Mouse (Mus musculus): Measurements from ENCODE around the gene Dnajc19. TPM values are rescaled to one million over a fixed set of nuclear protein-coding genes. Genes with fewer than 3 reads are reported as not detected.

Dnajc19 gene
- total RNA-seq, 2 experiments from 2014 or later: 171 to 206 TPM

GRCm38 (mm10) chr3:34033720-34034364, 47.3 kb downstream of the Dnajc19 start:
- ATAC-seq (replicated peaks; ENCODE audit: poor library complexity): peak; percentile 80

- ATAC-seq (replicated peaks; ENCODE audit: poor library complexity): no peak
Observed at GRCm38 (mm10) chr3:34030601-34031000, 50.5 kb downstream of the Dnajc19 start.

- ATAC-seq (replicated peaks; ENCODE audit: poor library complexity): no peak
Observed at GRCm38 (mm10) chr3:34028935-34029334, 52.2 kb downstream of the Dnajc19 start.

GRCm38 (mm10) chr3:34021259-34021828, 59.8 kb downstream of the Dnajc19 start:
- ATAC-seq (replicated peaks; ENCODE audit: poor library complexity): peak; percentile 11; the same call in 1 of the 2 replicates

- peak; percentile 3 for ATAC-seq (replicated peaks; ENCODE audit: poor library complexity)
Observed at GRCm38 (mm10) chr3:34020382-34021258, 60.5 kb downstream of the Dnajc19 start.

- peak; percentile 80 for ATAC-seq (replicated peaks; ENCODE audit: poor library complexity)
Observed at GRCm38 (mm10) chr3:34019540-34020381, 61.4 kb downstream of the Dnajc19 start, which contains the start of gene Fxr1. Fxr1 (plus strand) TSS chr3:34019943.

GRCm38 (mm10) chr3:34008191-34008590, 72.9 kb downstream of the Dnajc19 start:
- no peak for ATAC-seq (replicated peaks; ENCODE audit: poor library complexity)

GRCm38 (mm10) chr3:34007611-34008010, 73.5 kb downstream of the Dnajc19 start:
- ATAC-seq (replicated peaks; ENCODE audit: poor library complexity): no peak

- no peak for ATAC-seq (replicated peaks; ENCODE audit: poor library complexity)
Observed at GRCm38 (mm10) chr3:34006824-34007223, 74.3 kb downstream of the Dnajc19 start.

GRCm38 (mm10) chr3:34006301-34006700, 74.8 kb downstream of the Dnajc19 start:
- ATAC-seq (replicated peaks; ENCODE audit: poor library complexity): no peak

Other genes with a start within 250 kb of the Dnajc19 start
- gene Ccdc39, start 237.0 kb downstream of the Dnajc19 start, total RNA-seq (2015): 0.17 and 1.1 TPM in 2 replicates
- 0.25 and 0.74 TPM in 2 replicates for gene Ccdc39, start 237.0 kb downstream of the Dnajc19 start, total RNA-seq (2017)
- 102 and 118 TPM in 2 replicates for gene Fxr1, start 61.4 kb downstream of the Dnajc19 start, total RNA-seq (2015)
- gene Fxr1, start 61.4 kb downstream of the Dnajc19 start, total RNA-seq (2017): 167 and 209 TPM in 2 replicates

Measured in megakaryocyte progenitor cell, adult 5-6 weeks (primary cell).